Comparison of ENCODE assay signal across 8 mouse cellular contexts in the genomic region with DNA sequence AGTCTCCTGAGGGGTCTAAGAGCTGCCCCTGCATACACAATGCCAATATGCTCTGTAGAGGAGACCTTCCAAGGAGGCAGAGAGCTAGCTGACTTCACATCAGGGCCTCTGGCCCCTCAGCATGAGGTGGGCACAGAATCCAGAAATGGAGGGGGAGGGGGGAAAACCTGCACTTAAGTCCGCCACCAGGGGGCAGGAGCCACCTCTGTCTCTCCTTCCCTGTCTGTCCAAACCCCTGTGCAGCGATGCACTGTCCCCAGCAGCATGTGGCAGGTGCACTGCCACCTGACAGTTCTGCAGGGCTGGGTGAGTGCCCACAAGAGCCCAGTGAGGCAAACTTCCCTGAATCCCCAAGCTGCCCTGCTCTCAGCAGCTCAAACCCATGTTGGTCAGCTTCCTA. TPM values are rescaled to one million over a fixed set of nuclear protein-coding genes. Genes with fewer than 3 reads are reported as not detected.
DNase-seq lines count a peak whose midpoint lies in the region; ATAC-seq and TF ChIP-seq lines count a peak whose summit lies in the region.

No protein-coding gene starts in this region.

- no peaks in the 10 kb centered on the region for H3K4me1 ChIP-seq in kidney, postnatal 0 days (replicated peaks; ENCODE audit: insufficient read depth, low read length)
- H3K4me1 ChIP-seq in lung, postnatal 0 days (ENCODE audit: insufficient read depth, low read depth, low read length) = no peaks in the 10 kb centered on the region

- H3K9ac ChIP-seq in kidney, postnatal 0 days (ENCODE audit: low read depth, low read length) = no peak overlapping the region
- H3K9ac ChIP-seq in lung, postnatal 0 days (replicated peaks; ENCODE audit: low read depth) = no peak overlapping the region

- TF ChIP-seq EP300 in lung, postnatal 0 days (IDR thresholded peaks at IDR 0.05) = no peak

- H3K4me3 ChIP-seq in kidney, postnatal 0 days (replicated peaks; ENCODE audit: low read depth, low read length) = no peak overlapping the region
- H3K4me3 ChIP-seq in lung, postnatal 0 days (ENCODE audit: low read depth, low read length) = no peak overlapping the region

- ATAC-seq in frontal cortex, adult (ENCODE audit: low TSS enrichment) = peak; percentile 62; the same call in 1 of the 2 replicates
- ATAC-seq in kidney, postnatal 0 days (replicated peaks; ENCODE audit: low FRiP score, low read depth) = peak; percentile 44; the same call in 1 of the 2 replicates
- peak; percentile 46 for ATAC-seq in lung, postnatal 0 days

- no peaks in the 10 kb centered on the region for H3K27me3 ChIP-seq in kidney, postnatal 0 days (ENCODE audit: insufficient read depth, low read length)
- H3K27me3 ChIP-seq in lung, postnatal 0 days (replicated peaks; ENCODE audit: insufficient read depth, low read length) = no peaks in the 10 kb centered on the region

- WGBS in kidney, postnatal 0 days = 0% methylated on average over 2 of the region's 2 CpGs
- WGBS in lung, postnatal 0 days = 0% methylated on average over 2 of the region's 2 CpGs

- DNase-seq in adrenal gland, adult (ENCODE audit: inconsistent age in 2 of 2, low spot score in 1 of 2) = peak; percentile 48 to 78
- no peak for DNase-seq in adrenal gland, adult 8-10 months
- peak; percentile 45 for DNase-seq in urinary bladder, postnatal 14 days (ENCODE audit: low spot score)
- DNase-seq in urinary bladder, postnatal 4 days (ENCODE audit: low spot score in 2 of 2) = no peak
- peak; percentile 74 for DNase-seq in kidney, postnatal 0 days (ENCODE audit: low spot score)
- DNase-seq in lung, postnatal 0 days (ENCODE audit: low spot score) = peak; percentile 65
- peak; percentile 66 for DNase-seq in right cerebral cortex, postnatal 14 days

- H3K27ac ChIP-seq in kidney, postnatal 0 days = no peak overlapping the region
- H3K27ac ChIP-seq in lung, postnatal 0 days (ENCODE audit: low read length) = no peak overlapping the region

- TF ChIP-seq CTCF in kidney, postnatal 0 days (IDR thresholded peaks at IDR 0.05; ENCODE audit: low read depth) = peak; percentile 86
- peak; percentile 82 for TF ChIP-seq CTCF in lung, postnatal 0 days (IDR thresholded peaks at IDR 0.05)

- no peaks in the 10 kb centered on the region for H3K36me3 ChIP-seq in kidney, postnatal 0 days (ENCODE audit: insufficient read depth, low read length)
- no peaks in the 10 kb centered on the region for H3K36me3 ChIP-seq in lung, postnatal 0 days (ENCODE audit: insufficient read depth, low read length)

- no peak overlapping the region for H3K4me2 ChIP-seq in kidney, postnatal 0 days (ENCODE audit: low read length)
- no peak overlapping the region for H3K4me2 ChIP-seq in lung, postnatal 0 days (replicated peaks; ENCODE audit: low read depth, low read length)

- no peaks in the 10 kb centered on the region for H3K9me3 ChIP-seq in kidney, postnatal 0 days (replicated peaks; ENCODE audit: low read length)
- no peaks in the 10 kb centered on the region for H3K9me3 ChIP-seq in lung, postnatal 0 days (ENCODE audit: low read length)

RNA-seq across cellular contexts. Expression of a gene that starts 39.0 kb away (rescaled TPM):
- 1 to 10 TPM; 1.1 to 2.2 (median 1.4) TPM for total RNA-seq in adrenal gland, adult 8-10 months (2022)
- polyA plus RNA-seq in kidney, postnatal 0 days (2015; fragmentation: Nextera tagmentation; extraction: Ambion mirVana) = 2.9 and 3.1 TPM in 2 replicates
- 0.30 and 0.58 TPM in 2 replicates for polyA plus RNA-seq in lung, postnatal 0 days (2015; fragmentation: Nextera tagmentation; extraction: Ambion mirVana)

RNA-seq across cellular contexts. Expression of a gene that starts 39.3 kb away (rescaled TPM):
- 10 to 100 TPM; 17.5 to 46.9 (median 36.8) TPM for total RNA-seq in adrenal gland, adult 8-10 months (2022)
- polyA plus RNA-seq in kidney, postnatal 0 days (2015; fragmentation: Nextera tagmentation; extraction: Ambion mirVana) = 38.0 and 46.3 TPM in 2 replicates
- 24.6 and 26.3 TPM in 2 replicates for polyA plus RNA-seq in lung, postnatal 0 days (2015; fragmentation: Nextera tagmentation; extraction: Ambion mirVana)

Comparison
In these comparisons a context has a peak if more than half of its experiments do, and no peak if none do; other contexts are left out.
1. DNase-seq: peak in adrenal gland, adult (2 of 2), urinary bladder, postnatal 14 days (single experiment), kidney, postnatal 0 days (single experiment), lung, postnatal 0 days (single experiment) and right cerebral cortex, postnatal 14 days (single experiment); none in adrenal gland, adult 8-10 months (single experiment) and urinary bladder, postnatal 4 days (0 of 2).
2. Peak in every context shown above with its lines, with median percentiles within 50 percentile points of each other: ATAC-seq.